30 mouse cellular contexts compared by ENCODE assay signal in genomic region chr19:58463755-58464154, GRCm38 (mm10). TPM values are rescaled to one million over a fixed set of nuclear protein-coding genes. Genes with fewer than 3 reads are reported as not detected.
"Had no signal": no experiment of that assay in that cellular context is flagged by ENCODE, and none has a peak within 500 bp of the region (broad histone marks: within the 10 kb centered on the region; RNA-seq: fewer than 3 reads in every experiment).

No protein-coding gene starts in this region.

- H3K4me1 ChIP-seq: liver, embryonic 13.5 days had no signal

- H3K27me3 ChIP-seq: kidney, embryonic 15.5 days; neural tube, embryonic 12.5 days had no signal

- H3K4me2 ChIP-seq: kidney, embryonic 15.5 days; liver, embryonic 13.5 days; midbrain, embryonic 11.5 days; neural tube, embryonic 12.5 days had no signal

- H3K9me3 ChIP-seq: liver, embryonic 13.5 days had no signal

- H3K36me3 ChIP-seq: kidney, embryonic 15.5 days; liver, embryonic 13.5 days; neural tube, embryonic 12.5 days had no signal

- DNase-seq: kidney, adult 8-10 months; kidney, postnatal 10 days; kidney, postnatal 36 days; layer of hippocampus, postnatal 36 days; liver, embryonic 13.5 days; lung, adult 2 months; lung, postnatal 14 days; lung, postnatal 4 days; midbrain, embryonic 14.5 days; thymus, adult 18-20 months; thymus, postnatal 36 days had no signal

- H3K9ac ChIP-seq: kidney, embryonic 15.5 days; liver, embryonic 13.5 days; neural tube, embryonic 12.5 days had no signal

- H3K27ac ChIP-seq: kidney, embryonic 15.5 days; left cerebral cortex, adult 2 months; liver, embryonic 13.5 days; neural tube, embryonic 12.5 days had no signal

- H3K4me3 ChIP-seq: kidney, embryonic 15.5 days; left cerebral cortex, adult 2 months; liver, embryonic 13.5 days; neural tube, embryonic 12.5 days had no signal

RNA-seq across cellular contexts. Expression of gene Ccdc172, which starts 48.0 kb away (rescaled TPM):
- total RNA-seq: layer of hippocampus, adult 8-10 months; layer of hippocampus, postnatal 10 days; layer of hippocampus, postnatal 36 days; left cerebral cortex, adult 2 months; left cerebral cortex, postnatal 10 days; liver, adult 2 months; megakaryocyte progenitor cell, adult 5-6 weeks; megakaryocyte-erythroid progenitor cell, adult 5-6 weeks; midbrain, postnatal 0 days had no signal
- polyA plus RNA-seq: kidney, embryonic 15.5 days; limb, embryonic 11.5 days; limb, embryonic 14.5 days; liver, adult 2 months; liver, embryonic 13.5 days; liver, embryonic 16.5 days; lung, adult 2 months; lung, embryonic 16.5 days; midbrain, embryonic 11.5 days; midbrain, embryonic 14.5 days; midbrain, postnatal 0 days; neural tube, embryonic 12.5 days; small intestine, adult 2 months; spleen, adult 2 months; stomach, embryonic 16.5 days; urinary bladder, adult 2 months had no signal
